Mouse (Mus musculus): ENCODE measurements around the gene Rpn2. TPM values are rescaled to one million over a fixed set of nuclear protein-coding genes. Genes with fewer than 3 reads are reported as not detected.
A peak's percentile ranks its signal among the peaks of the same experiment; 100 is the strongest.

The Rpn2 gene
- total RNA-seq, 2 experiments from 2014 or later, result 141 to 143 TPM

DNA sequence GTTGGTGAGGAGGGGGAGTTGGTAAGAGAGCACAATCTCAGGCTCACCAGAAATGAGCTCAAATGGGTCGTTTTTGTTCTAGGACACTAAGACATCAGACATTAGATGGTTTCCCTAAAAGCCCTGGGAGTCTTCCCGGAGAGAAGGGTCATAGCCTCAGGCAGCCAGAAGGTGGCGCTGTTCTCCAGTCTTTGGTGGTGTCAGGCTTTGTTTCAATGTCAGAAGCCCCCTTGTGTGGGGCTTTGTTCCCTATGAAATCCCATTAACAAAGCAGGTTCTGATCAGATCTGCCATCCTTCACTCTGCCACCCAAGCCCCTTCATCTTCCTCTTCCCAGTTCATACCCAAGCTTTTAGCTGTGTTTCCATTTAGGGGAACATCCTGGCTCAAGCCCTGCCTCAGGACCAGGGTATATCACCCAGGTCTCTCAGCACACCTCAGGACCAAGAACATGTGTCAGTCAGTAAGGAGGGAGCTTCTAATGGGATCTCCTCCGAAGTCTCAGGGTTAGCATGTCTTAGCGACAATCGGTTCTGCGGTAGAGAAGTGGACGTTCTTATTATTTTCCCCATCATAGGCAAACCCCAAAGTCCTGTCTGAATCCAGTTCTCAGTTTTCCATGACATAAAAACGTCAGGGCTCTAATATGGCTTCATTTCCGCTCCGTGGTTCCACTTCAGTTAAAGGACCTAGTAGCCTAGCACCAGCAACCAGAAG lies 62.9 kb downstream of the Rpn2 start:
- intact Hi-C loops (cut with DNase I), result loop anchor here (1.0 to 5.0 kb wide), 2 partner anchors 116 to 231 kb away; partner anchors contain the start of gene Blcap

DNA sequence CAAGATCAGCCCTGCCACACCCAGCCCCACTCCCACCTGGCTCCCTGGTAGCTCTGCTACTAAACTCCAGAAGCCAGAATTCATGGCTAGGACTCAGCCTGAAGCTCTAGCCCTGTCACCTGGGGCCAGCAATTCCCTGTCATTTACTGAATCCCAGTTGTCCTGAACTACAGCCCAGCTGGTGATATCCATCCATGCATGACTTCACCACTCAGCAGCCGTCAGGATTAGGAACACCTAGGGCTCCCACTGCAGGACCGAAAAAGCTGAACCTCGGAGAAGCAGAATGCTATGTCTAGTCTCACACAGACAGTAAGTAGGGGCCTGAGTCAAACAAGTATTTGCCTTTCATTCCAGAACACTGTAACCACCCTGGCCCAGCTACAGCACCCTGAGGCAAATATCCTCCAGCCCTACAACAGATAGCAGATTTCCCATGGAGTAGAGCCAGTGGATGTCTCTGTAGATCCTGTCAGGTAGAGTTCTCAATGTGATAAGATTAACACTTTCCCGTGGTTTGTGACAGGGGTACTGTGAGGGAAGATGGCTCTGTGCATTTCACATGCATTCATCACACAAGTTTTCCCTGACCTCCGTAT lies 63.6 kb downstream of the Rpn2 start:
- intact Hi-C loops (cut with DNase I), result loop anchor here (1.0 to 5.0 kb wide), 2 partner anchors 115 to 230 kb away; partner anchors contain the start of gene Blcap
- DNase-seq (ENCODE audit: extremely low spot score in 1 of 2, low spot score in 2 of 2), result no peak

More for the DNA sequence above, 62.9 kb downstream of the Rpn2 start:
- DNase-seq (ENCODE audit: extremely low spot score in 1 of 2, low spot score in 2 of 2), result peak; percentile 81 to 82

DNA sequence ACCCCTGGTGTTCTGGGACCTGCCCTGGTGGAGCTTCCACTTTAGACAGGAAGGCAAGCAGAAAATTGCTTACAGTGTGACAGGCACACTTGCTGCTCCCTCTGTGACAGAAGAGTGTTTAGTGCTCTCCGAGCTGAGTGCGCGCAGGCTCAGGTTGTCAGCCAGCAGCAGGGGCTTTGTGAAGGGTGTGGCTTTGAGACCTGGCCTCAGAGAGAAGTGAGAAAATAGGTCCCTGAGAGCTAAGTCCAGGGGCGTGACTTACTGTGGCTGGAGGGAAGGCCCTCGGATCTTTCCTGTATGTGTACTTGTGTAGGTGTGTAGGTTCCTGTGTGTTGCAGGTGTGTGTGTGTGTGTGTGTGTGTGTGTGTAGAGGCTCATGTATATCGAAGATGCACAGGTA lies 64.5 kb downstream of the Rpn2 start:
- DNase-seq (ENCODE audit: extremely low spot score in 1 of 2, low spot score in 2 of 2), result no peak
- intact Hi-C loops (cut with DNase I), result loop anchor here (5.0 kb wide), 1 partner anchor 229 kb away; the partner anchor contains the start of gene Blcap

DNA sequence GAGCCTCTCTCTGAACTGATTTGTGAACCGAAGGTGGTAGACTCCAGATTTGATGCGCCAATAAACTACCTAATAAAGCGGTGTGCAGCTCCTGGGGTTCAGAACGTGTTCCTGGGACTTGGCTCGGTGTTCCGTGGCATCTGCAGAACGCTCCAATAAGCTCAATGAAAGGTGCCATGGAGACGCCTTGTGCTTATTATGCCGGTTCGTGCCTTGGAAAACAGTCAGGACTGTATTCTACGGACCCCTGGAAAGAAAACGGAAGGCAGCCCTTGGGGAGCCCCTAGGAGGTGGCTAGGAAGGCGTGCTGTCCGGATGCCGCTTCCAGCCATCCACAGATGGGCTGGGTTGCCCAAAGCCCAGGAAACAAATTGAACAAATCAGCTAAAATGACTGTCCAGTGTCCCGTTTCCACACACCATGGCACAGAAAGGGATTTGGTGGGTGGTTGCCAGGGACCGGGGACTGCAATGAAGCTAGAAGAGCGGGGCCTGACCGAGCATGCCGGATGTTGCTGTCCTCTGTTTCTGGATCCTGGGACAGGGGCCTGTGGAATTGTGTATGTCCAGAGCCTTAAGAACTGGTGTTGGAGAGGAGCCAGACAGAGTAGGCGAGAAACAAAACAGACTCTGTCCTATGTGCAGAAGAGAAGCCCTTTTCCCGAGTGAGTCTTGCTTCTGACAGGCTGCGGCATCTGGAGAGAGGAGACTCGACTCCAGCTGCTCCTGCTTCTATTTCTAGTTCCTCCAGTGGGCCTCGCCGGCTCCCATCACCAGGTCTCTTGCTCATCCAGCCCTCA lies 68.7 kb downstream of the Rpn2 start, which contains the start of gene Ghrh:
Gene Ghrh, minus strand, starts transcription at position 146 of the 799 bp plus-strand sequence.
- peak; percentile 63 to 69 for DNase-seq (ENCODE audit: extremely low spot score in 1 of 2, low spot score in 2 of 2)
- intact Hi-C loops (cut with DNase I), result no loop called here

DNA sequence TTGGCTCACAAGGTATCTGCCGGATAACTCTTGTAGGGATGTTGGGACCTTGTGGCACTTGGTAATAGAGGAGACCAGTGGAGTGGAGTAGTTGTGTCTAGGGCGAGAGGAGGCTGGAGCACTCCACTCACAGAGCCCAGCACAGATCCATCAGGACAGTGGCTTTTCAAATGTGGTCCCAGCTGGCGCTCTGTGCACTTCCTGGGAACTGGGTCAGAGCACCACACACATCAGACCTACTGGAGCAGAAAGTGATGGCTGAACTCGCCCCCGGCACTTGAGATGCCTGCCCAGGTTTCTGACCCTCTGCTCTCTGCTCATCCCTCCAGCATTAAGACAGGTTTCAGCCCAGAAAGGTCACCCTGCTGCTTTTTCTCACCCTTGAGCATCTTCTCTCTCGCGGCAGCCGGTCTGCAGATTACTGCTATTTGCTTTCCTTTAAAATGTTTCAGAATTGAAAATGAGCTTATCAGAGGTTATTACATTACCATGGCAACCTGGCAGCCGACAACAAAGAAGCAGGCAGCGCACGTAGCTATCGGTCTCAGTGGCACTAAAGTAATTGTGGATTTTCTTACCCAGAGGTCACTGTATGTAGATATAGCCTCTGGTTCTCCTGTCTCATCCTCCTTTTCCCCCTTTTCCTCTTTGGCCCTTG lies 70.4 kb downstream of the Rpn2 start:
- intact Hi-C loops (cut with DNase I), result no loop called here
- peak in 1 of 2 experiments; percentile 25 for DNase-seq (ENCODE audit: extremely low spot score in 1 of 2, low spot score in 2 of 2)

DNA sequence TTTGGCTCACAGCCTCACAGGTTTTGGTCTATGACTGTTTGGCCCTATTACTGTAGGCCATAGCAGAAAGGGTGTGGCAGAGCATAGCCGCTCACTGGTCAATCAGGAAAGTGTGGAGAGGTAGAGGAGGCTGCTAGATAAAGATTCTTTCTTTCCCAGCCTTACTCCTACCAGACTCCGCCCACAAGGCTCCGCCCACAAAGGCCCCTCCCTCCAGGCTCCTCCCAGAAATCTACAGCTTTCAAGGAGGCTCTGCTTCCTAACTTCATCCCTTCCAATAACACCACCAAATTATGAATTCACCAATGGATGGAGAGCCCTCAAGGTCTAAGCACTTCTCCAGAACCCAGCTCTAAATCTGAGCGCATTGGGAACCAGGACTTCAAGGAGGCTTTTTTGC lies 74.4 kb downstream of the Rpn2 start:
- intact Hi-C loops (cut with DNase I), result no loop called here
- DNase-seq (ENCODE audit: extremely low spot score in 1 of 2, low spot score in 2 of 2), result no peak

DNA sequence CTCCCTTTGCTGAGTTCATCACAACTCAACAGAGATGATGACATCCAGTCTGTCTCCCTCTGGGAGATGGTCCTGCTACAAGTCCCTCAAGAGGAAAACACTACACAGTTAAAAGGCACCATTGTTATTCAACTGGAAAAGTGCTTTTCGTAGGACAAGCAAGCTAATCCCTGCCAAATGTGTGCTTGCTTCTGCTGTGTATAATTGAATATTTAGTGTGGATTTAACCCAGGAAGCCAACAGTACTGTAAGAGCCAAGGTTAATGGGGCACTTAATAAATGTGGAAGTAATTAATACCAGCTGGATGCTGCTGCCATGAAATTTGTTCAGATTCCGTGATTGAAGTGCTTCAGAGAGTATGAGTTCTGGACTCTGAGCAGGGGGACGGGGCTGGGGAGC lies 75.3 kb downstream of the Rpn2 start:
- DNase-seq (ENCODE audit: extremely low spot score in 1 of 2, low spot score in 2 of 2), result no peak
- intact Hi-C loops (cut with DNase I), result no loop called here

DNA sequence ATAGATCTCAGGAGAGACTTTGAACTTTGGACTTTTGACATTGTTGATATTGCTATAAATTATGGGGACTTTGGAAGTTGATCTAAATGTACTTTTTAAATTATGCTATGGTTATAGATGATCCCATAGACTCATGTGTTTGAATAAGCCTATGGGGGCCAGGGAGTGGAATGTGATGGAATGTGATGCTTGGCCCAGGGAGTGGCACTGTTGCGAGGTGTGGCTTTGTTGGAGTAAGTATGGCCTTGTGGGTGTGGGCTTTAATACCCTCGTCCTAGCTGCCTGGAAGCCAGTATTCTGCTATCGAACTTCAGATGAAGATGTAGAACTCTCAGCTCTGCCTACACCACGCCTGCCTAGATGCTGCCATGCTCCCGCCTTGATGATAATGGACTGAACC lies 81.2 kb downstream of the Rpn2 start:
- intact Hi-C loops (cut with DNase I), result no loop called here
- DNase-seq (ENCODE audit: extremely low spot score in 1 of 2, low spot score in 2 of 2), result no peak

DNA sequence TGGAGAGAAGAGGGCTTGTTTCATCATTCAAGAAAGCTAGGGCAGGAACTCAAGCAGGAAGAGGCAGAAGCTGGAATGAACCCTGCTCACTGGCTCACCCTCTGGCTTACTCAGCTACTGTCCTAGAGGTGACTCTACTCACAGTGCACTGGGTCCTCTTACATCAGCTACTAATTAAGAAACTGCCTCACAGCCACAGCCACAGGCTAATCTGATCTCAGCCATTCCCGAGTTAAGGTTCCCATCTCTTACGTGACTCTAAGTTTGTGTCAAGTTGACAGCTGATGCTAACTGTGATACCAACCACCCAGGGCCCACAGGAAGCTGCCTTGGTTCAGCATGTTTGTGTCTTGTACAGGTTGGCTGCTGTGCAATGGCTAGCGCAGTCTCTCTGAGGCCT lies 84.2 kb downstream of the Rpn2 start:
- intact Hi-C loops (cut with DNase I), result no loop called here
- DNase-seq (ENCODE audit: extremely low spot score in 1 of 2, low spot score in 2 of 2), result no peak

DNA sequence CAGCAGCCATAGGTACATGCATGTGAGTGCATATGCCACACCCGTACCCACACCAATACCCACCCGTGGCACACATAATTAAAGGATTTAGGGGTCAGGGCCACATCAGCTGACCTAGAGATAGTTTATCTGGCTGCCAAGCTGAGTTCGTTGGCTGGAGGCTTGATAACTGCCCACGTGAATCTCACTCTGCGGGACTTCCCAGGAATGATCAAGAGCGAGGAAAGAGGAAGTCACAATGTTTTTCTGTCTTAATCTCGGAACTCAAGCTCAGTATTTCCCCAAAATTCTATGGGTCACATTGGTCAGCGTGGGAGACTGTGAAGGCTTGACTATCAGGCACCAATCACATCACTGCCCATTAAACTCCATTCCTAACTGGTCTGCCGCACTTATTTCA lies 87.9 kb downstream of the Rpn2 start:
- no peak for DNase-seq (ENCODE audit: extremely low spot score in 1 of 2, low spot score in 2 of 2)
- intact Hi-C loops (cut with DNase I), result no loop called here

DNA sequence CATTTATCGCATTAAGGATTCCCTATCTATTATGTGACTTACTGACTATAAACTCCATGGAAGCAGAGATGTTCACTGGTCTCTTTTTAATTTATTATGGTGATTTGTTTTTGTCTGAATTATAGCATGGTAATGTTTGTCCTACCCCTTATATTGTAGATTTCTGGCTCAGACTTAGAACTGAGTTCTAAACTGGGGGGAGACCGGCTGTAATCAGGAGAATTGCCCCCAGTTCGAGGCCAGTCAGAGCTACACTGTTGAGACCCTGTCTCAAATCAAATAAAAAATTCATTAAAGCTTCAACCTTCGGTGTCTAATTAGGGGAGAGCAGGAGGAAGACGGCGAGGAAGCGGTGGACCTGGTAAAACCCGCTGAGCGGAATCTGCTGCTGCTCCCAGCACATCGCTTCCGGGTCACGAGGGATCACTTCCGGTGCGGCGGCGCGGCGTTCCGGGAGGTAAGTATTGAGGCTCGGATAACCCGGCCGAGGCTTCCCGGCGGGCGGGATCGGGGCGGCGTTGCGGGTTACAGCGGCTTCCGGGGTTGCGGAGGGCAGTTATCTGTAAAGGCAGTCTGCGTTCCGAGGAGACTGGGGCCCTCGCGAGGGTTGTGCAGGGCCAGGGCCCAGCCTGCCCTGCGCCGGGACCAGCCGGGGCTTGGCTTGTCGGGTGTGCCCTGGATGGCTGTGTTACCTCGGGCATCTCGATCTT lies 88.5 kb downstream of the Rpn2 start, which contains the start of gene Manbal:
Gene Manbal, plus strand, starts transcription at position 411 of the 710 bp plus-strand sequence.
- peak; percentile 93 to 97 for DNase-seq (ENCODE audit: extremely low spot score in 1 of 2, low spot score in 2 of 2)
- intact Hi-C loops (cut with DNase I), result no loop called here

DNA sequence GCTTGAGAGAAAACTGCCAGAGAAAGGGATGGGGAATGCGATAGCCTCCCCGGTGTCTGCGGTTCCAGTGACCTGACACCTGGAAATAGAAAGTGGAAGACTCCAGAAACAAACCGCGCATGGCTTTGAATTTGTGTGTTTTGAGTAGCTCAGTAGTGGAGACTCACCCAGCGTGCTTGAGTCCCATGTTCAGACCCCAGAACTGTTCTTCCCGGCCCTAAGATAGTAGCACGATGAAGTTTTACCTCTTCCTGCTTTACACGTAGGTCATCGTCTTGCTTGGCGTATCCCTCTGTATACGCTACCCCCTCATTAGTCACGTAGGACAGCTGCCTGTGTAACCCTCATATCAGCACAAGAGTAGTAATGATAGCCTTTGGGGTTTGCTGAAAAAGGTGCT lies 89.2 kb downstream of the Rpn2 start:
- no peak for DNase-seq (ENCODE audit: extremely low spot score in 1 of 2, low spot score in 2 of 2)
- intact Hi-C loops (cut with DNase I), result no loop called here

DNA sequence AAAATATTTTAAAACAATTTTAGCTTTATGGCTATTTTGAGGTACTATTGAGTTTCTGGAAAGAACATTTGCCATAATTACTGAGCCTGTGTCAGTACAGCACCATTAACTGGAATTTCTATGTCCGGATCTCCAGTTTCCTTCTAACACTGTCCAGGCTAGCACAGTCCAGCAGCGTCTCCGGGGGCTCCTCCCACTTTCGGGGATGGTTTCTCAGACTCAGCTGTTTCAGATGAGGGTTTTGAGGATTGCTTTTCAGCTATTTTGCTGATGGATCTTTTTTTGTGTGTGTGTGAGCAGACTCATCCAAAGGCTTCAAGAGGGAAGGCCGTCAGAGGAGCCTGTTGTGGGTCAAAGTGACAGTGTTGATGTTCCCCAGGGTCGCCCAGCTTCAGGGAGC lies 92.9 kb downstream of the Rpn2 start:
- peak in 1 of 2 experiments; percentile 50 for DNase-seq (ENCODE audit: extremely low spot score in 1 of 2, low spot score in 2 of 2)
- intact Hi-C loops (cut with DNase I), result no loop called here

DNA sequence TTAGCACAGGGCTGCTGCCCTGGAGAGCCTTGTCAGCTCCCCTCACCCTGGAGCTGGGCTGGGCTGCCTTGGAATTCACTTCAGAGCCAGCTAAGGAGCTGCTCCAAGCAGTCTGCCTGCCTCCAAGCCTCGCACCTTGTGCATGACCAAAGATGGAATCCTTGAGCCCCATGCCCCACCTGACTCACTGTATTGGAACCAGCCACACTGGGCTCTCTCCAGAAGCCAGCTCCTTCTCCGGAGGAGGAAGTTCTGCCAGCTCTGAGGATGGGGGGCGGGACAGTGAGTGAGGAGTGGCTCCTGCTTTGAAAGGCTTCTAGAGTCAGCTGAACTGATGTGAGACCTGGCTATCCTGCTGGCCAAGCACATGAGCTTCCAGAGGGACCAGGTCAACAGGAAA lies 94.9 kb downstream of the Rpn2 start:
- intact Hi-C loops (cut with DNase I), result no loop called here

DNA sequence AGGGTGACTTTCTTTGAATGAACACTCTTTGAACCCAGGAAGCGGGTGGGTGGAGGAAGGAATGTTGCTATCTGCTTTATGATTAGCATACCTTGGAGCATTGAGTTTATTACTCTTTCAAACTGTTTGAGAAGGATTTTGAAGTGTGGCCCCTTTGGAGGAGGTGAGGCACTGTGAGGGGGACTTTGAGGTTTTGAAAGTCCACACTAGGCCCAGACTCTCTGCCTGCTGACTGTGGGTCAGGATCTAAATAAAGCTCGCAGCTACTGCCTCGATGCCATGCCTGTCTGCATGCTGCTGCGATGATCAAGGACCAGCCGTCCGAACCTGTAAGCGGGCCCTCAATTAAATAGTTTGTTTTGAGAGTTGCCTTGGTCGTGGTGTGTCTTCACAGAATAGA lies 96.2 kb downstream of the Rpn2 start:
- DNase-seq (ENCODE audit: extremely low spot score in 1 of 2, low spot score in 2 of 2), result no peak
- intact Hi-C loops (cut with DNase I), result no loop called here

More for the DNA sequence above, 94.9 kb downstream of the Rpn2 start:
- no peak for DNase-seq (ENCODE audit: extremely low spot score in 1 of 2, low spot score in 2 of 2)

All from left cerebral cortex, postnatal 10 days (tissue).